Mouse (Mus musculus): ENCODE data around the gene Gm28048.

The Gm28048 gene

DNA sequence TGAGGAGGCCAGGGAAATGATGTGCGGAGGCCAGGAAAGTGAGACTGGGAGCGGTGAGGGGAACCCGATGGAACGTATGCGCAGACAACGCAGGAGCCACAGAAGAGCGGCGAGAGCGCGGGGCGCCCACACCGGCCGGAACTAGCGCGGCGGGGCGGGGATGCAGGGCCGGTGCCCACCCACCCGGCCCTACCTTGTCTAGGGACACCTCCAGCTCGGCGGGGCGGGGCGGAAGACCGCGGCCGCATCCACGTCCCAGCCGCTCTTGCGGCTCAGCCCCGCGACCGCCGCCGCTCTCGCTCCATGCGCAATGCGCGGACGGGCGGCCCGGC lies 122.6 kb downstream of the Gm28048 start:
- no peak for DNase-seq (ENCODE audit: low read depth)

- peak; percentile 35 for DNase-seq (ENCODE audit: low read depth)
Measured at GRCm38 (mm10) chr11:22858441-22859300, 123.2 kb downstream of the Gm28048 start.

- no peak for DNase-seq (ENCODE audit: low read depth)
Measured at GRCm38 (mm10) chr11:22857705-22858440, 124.0 kb downstream of the Gm28048 start.

DNA sequence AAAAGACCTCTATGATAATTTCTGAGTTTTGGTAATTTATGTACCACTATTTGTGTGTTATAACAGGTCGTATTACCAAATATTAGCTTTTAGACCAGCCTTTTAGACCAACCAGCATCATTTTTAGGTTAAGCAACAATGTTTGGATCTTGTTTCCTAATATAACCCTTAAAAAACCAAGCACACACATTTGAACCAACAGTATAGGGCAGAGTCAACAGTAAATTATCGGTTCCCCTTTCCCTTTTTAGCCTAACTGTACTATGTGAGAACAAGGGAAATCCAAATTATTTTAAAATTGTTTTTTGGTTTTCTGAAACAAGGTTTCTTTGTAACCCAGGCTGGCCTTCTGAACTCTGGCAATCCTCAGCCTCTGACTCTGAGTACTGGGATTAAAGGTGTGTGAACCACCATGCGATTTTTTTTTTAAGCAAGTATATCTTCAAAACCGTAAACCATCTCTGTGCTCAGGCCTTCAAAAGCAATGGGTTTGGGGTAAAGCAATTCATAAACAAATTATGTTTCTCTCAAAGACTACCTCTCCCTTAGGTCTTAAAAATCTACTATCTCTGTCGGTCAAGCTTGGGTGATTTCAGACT lies 124.7 kb downstream of the Gm28048 start:
- DNase-seq (ENCODE audit: low read depth) = no peak

DNA sequence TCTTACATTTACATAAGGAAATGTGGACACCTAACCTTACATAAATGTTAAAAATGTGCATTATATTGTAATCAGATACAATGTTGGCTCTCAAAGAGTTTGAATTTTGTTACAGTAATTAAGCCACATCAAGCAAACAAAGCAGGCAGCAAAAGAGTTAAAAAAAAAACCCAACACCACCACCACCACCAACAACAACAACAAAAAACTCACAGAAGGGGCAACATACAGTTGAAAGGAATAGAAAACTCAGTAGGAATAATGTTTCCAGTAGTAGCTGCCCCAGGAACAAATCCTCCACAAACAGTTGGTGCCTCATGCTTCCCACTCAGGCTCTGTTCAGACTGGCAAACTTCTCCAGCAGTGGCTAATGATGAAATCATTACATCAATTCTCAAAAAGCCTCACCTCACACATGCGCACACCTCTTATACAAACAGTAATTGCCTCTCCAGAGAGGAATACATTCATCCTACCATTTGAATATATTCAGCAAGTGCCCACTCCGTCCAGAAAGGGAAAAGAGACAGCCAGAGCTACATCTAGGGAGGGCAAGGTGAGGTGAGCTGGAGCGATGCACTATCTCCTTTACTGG lies 125.4 kb downstream of the Gm28048 start:
- no peak for DNase-seq (ENCODE audit: low read depth)

- no peak for DNase-seq (ENCODE audit: low read depth)
Measured at GRCm38 (mm10) chr11:22854571-22854970, 127.3 kb downstream of the Gm28048 start.

DNA sequence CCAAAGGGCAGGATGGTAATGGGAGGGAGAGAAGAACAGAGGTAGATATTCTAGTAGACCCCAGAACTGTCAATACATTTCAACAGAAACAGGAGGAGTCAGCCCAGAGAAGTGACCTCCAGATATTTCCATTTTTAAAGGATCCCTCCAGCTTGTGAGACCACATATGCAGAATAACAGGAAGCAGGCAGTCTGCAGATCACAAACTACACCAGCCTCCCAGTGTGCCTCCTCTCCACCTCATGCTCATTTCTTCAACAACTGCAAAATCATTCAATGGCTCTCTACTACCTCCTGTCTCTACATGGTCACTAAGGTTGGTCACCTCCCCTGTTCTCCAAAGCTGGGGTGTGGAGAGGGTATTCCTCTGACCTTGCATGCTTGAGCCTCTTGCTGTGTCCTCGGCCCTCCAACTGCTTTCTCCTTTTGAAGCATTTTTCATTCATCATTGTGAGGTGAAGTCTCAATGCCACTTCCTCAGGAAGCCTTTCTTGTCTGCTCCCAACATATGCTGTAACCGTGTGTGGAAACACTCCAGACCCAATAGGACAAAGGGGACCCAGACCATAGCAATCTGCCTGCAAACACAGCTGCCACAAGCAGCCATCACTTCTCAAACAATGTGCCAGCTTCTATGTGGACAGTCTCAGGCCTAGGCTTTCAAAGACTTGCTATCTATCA lies 128.3 kb downstream of the Gm28048 start:
- no peak for DNase-seq (ENCODE audit: low read depth)

DNA sequence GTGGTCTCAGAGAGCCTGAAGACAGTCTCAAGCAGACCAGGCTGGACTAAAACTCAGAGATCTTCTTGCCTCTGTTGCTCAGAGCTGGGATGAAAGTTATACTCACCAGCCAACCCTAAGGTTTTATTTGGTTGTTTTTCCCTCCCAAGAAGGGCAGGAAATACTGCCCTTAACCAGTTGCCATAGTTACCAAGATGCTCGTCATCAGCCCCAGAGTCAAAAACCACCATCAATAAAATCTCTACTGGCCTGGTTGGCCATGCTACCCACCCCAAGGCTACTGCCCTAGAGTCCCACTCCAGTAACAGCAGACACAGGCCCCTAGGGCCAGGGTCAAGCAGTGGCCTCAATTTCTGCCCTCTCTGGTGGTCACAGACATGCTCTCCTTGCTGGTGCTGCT lies 129.4 kb downstream of the Gm28048 start:
- no peak for DNase-seq (ENCODE audit: low read depth)

DNA sequence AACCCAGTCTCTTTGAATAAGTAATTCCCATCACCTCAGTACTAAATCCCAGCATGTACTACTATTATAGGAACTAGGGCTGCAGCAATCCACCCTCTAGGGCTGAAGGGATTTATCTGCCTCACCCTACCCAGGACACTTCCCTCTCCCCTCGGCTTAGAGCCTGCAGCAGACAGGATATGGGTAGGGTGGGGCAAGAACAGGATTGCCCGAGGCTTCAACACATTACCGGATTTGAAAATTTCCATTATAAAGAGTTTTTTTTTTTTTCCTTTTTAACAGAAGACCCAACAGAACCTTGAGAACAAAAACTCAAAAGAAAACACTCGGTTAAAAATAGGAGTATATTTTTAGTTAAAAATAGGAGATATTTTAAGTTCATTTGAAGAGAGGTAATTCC lies 130.5 kb downstream of the Gm28048 start:
- no peak for DNase-seq (ENCODE audit: low read depth)

DNA sequence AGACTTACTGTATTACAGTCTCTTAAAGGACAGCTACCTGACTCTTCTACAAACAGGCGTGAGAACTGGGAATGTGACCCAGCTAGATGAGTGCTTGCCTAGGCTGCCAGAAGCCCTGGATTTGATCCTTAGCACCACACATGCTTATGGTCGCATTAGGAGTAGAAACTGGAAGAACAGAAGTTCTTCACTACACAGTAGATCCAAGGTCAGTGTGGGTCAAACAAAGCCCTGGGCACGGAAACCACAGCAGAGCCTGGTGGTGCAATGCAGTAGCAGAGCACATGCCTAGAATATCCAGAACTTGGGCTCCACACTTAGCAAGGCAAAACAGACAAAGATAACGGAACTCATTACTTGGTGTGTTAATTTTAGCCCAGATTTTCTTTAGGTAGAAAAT lies 131.8 kb downstream of the Gm28048 start:
- DNase-seq (ENCODE audit: low read depth) = no peak

DNA sequence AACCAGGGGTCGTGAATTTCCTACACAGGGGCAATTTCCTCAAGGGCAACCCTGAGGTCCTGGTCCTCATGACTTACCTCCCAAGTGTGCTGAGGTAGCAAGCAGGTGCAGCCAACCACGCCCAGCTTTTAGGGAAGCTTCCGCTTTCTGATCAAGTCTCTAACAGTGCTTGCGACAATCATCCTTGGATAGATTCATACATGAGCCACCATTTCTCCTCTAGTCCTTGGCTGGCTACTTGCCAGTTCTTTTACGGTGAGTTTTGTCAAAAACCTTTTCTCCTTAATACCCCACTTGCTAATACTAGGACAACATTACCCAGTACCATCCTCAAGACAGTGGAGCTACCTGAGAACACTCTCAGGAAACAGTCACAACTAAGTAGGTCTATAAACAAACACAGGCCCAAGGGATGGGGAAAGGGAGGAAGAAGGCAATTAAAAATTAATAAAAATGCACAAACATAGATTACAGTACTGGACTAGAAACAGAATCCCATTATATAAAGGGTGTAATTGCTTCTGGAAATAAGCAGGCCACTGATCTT lies 133.2 kb downstream of the Gm28048 start:
- no peak for DNase-seq (ENCODE audit: low read depth)

GRCm38 (mm10) chr11:22847732-22848648 lies 133.9 kb downstream of the Gm28048 start:
- DNase-seq (ENCODE audit: low read depth) = peak; percentile 93

DNA sequence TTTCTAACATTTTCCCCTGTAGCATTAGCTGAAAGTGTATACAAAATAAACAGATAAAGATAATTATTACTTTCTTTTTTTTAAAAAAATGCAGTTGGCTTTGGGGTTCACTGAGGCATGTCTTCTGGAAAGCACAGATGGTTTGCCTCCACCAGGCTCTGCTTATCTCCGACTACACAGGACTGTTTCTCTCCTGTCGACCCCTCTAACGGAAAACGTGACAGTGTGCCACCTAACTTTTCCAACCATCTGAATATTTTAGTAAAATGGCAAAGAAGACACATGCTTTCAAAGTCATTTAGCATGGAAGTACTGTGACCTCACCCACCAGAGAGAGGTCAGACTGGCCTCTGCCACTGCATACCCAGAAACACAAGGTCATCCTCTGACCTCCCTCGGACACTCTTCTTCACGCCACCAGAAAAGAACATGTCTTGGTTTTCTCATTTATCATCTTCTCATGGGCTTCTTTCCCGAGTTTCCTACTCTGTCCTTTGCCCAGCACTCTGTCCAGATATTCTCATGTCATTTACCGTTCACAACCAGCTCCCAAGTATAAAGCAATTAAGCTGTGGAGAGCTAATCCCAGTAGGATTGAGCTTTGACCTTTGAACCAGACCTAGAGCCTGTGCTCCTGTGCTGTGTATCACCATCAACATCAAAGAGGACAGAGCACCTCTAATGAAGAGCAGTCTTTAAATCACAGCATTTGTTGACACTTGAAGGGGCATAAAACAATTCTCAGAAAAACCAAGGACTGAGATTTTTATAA lies 134.7 kb downstream of the Gm28048 start:
- DNase-seq (ENCODE audit: low read depth) = no peak

GRCm38 (mm10) chr11:22846093-22846835 lies 135.6 kb downstream of the Gm28048 start:
- no peak for DNase-seq (ENCODE audit: low read depth)

GRCm38 (mm10) chr11:22844754-22845718 lies 136.9 kb downstream of the Gm28048 start:
- DNase-seq (ENCODE audit: low read depth) = peak; percentile 56

GRCm38 (mm10) chr11:22839456-22839855 lies 142.4 kb downstream of the Gm28048 start:
- no peak for DNase-seq (ENCODE audit: low read depth)

DNA sequence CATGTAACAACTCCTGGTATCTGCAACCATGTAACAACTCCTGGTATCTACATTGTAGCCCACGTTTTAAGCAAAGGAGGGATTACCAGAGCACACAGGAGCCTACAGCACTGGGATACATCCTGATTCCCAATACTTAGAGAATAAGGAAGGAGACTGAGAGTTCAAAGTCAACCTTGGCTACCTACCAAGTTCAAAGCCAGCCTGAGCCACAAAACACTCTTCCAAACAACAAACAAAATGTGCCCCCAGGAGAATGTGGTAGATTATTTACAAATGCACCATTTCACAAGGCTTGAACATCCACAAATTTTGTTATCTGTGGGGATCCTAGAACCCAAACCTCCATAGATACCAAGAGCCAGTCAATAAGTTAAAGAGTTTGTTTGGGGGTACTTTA lies 143.5 kb downstream of the Gm28048 start:
- no peak for DNase-seq (ENCODE audit: low read depth)

- DNase-seq (ENCODE audit: low read depth) = no peak
Measured at GRCm38 (mm10) chr11:22836269-22836668, 145.6 kb downstream of the Gm28048 start.
